Mouse (Mus musculus) hindbrain, embryonic 12.5 days (tissue): ENCODE data around the gene Rere. TPM values are rescaled to one million over a fixed set of nuclear protein-coding genes. Genes with fewer than 3 reads are reported as not detected.

Experiments used
- ATAC-seq: fragments of 200-750 bp; cut with Nextera tagmentation; 2 replicates; pipeline ENCODE4 v1.8.0; 2017; ENCODE audit warnings: moderate TSS enrichment; ENCODE audit not compliant: low FRiP score
- H3K27ac ChIP-seq: fragments of 300-500 bp; sonication (generic); 2 replicates; pipeline ENCODE4 v1.5.1; 2016; ENCODE audit warnings: mild to moderate bottlenecking
- H3K27me3 ChIP-seq: fragments of 300-500 bp; sonication (generic); 2 replicates; pipeline ENCODE4 v1.6.1; 2016; ENCODE audit warnings: mild to moderate bottlenecking
- H3K36me3 ChIP-seq: fragments of 300-500 bp; sonication (generic); 2 replicates; pipeline ENCODE4 v1.6.1; 2016; ENCODE audit warnings: mild to moderate bottlenecking
- H3K4me1 ChIP-seq: fragments of 300-500 bp; sonication (generic); 2 replicates; pipeline ENCODE4 v1.6.1; 2016
- H3K4me2 ChIP-seq: fragments of 300-500 bp; sonication (generic); replicated peaks from 2 replicates; pipeline ENCODE4 v1.6.1; 2016; ENCODE audit warnings: mild to moderate bottlenecking
- H3K4me3 ChIP-seq: fragments of 300-500 bp; sonication (generic); 2 replicates; pipeline ENCODE4 v1.5.1; 2016; ENCODE audit warnings: mild to moderate bottlenecking
- H3K9ac ChIP-seq: fragments of 300-500 bp; sonication (generic); 2 replicates; pipeline ENCODE4 v1.6.1; 2016; ENCODE audit warnings: mild to moderate bottlenecking, moderate library complexity
- H3K9me3 ChIP-seq: fragments of 300-500 bp; sonication (generic); replicated peaks from 2 replicates; pipeline ENCODE4 v1.6.1; 2016; ENCODE audit warnings: mild to moderate bottlenecking
- WGBS: fragments of 180-500 bp; shearing (Covaris S2); methylation state at CpG from one replicate; pipeline ENCODE4 v1.1.7; 2016; 5-methylcytosine and 5-hydroxymethylcytosine counted together
- polyA plus RNA-seq: library from polyadenylated mRNA; unstranded; fragments of >200 nt; fragmentation: Nextera tagmentation; extraction: Ambion mirVana; gene quantifications from 2 replicates; pipeline ENCODE4 v1.2.1, GENCODE M21; 2016

Gene Rere
- polyA plus RNA-seq, 1 experiment from 2014 or later, result 60.5 TPM

GRCm38 (mm10) chr4:150516201-150516600 is 234.8 kb downstream of the Rere start:
- no peak overlapping the region for H3K4me2 ChIP-seq

GRCm38 (mm10) chr4:150517381-150517780 is 235.9 kb downstream of the Rere start:
- H3K9ac ChIP-seq, result no peak overlapping the region

More at GRCm38 (mm10) chr4:150516201-150516600, 234.8 kb downstream of the Rere start:
- no peak for ATAC-seq
- Histone ChIP-seq H3K4me1 (peaks cover 7% of the 10 kb centered on the region), H3K36me3 (peaks cover 18% of the 10 kb centered on the region), H3K27me3 (no peaks in the 10 kb centered on the region), H3K9me3 (no peaks in the 10 kb centered on the region), H3K9ac (no peak overlapping the region), H3K4me3 (no peak overlapping the region), H3K27ac (no peak overlapping the region)
- WGBS, result 81% methylated on average over 2 of the region's 2 CpGs

GRCm38 (mm10) chr4:150518826-150519225 is 237.4 kb downstream of the Rere start:
- no peak overlapping the region for H3K27ac ChIP-seq
- H3K36me3 ChIP-seq, result peaks cover 7% of the 10 kb centered on the region; the same call in 1 of the 2 replicates
- WGBS, result 94% methylated on average over 5 of the region's 5 CpGs
- H3K27me3 ChIP-seq, result no peaks in the 10 kb centered on the region
- no peak overlapping the region for H3K9ac ChIP-seq
- H3K4me3 ChIP-seq, result no peak overlapping the region
- no peak for ATAC-seq
- no peak overlapping the region for H3K4me2 ChIP-seq
- H3K4me1 ChIP-seq, result peaks cover 12% of the 10 kb centered on the region
- H3K9me3 ChIP-seq, result no peaks in the 10 kb centered on the region

More at GRCm38 (mm10) chr4:150517381-150517780, 235.9 kb downstream of the Rere start:
- H3K27me3 ChIP-seq, result no peaks in the 10 kb centered on the region
- H3K36me3 ChIP-seq, result peaks cover 11% of the 10 kb centered on the region
- H3K4me1 ChIP-seq, result peaks cover 7% of the 10 kb centered on the region
- H3K27ac ChIP-seq, result 0 out of 2 replicates have a peak overlapping the region, but pooled peaks have one; percentile 46
- H3K4me3 ChIP-seq, result no peak overlapping the region
- H3K9me3 ChIP-seq, result no peaks in the 10 kb centered on the region
- WGBS, result 54% methylated on average over 4 of the region's 4 CpGs
- no peak overlapping the region for H3K4me2 ChIP-seq
- no peak for ATAC-seq

GRCm38 (mm10) chr4:150520069-150520468 is 238.6 kb downstream of the Rere start:
- no peak overlapping the region for H3K4me3 ChIP-seq
- H3K27me3 ChIP-seq, result no peaks in the 10 kb centered on the region
- H3K4me1 ChIP-seq, result peaks cover 12% of the 10 kb centered on the region
- WGBS, result 94% methylated on average over 1 of the region's 1 CpGs
- no peak overlapping the region for H3K9ac ChIP-seq
- no peak overlapping the region for H3K4me2 ChIP-seq
- no peak overlapping the region for H3K27ac ChIP-seq
- no peaks in the 10 kb centered on the region for H3K9me3 ChIP-seq
- H3K36me3 ChIP-seq, result peaks cover 7% of the 10 kb centered on the region; the same call in 1 of the 2 replicates
- no peak for ATAC-seq

GRCm38 (mm10) chr4:150522425-150522824 is 241.0 kb downstream of the Rere start:
- WGBS, result 65% methylated on average over 5 of the region's 5 CpGs
- H3K27ac ChIP-seq, result no peak overlapping the region
- ATAC-seq, result no peak

GRCm38 (mm10) chr4:150523351-150523750 is 241.9 kb downstream of the Rere start:
- Histone ChIP-seq H3K36me3 (peaks cover 7% of the 10 kb centered on the region; the same call in 1 of the 2 replicates), H3K27me3 (no peaks in the 10 kb centered on the region), H3K4me2 (no peak overlapping the region), H3K4me3 (no peak overlapping the region), H3K9me3 (no peaks in the 10 kb centered on the region), H3K4me1 (peaks cover 12% of the 10 kb centered on the region; the same call in 1 of the 2 replicates), H3K27ac (peak overlapping the region; percentile 40; the same call in 1 of the 2 replicates), H3K9ac (no peak overlapping the region)
- no peak for ATAC-seq

More at GRCm38 (mm10) chr4:150522425-150522824, 241.0 kb downstream of the Rere start:
- Histone ChIP-seq H3K9me3 (no peaks in the 10 kb centered on the region), H3K36me3 (peaks cover 7% of the 10 kb centered on the region; the same call in 1 of the 2 replicates), H3K9ac (no peak overlapping the region), H3K4me3 (no peak overlapping the region), H3K4me2 (no peak overlapping the region), H3K4me1 (peaks cover 15% of the 10 kb centered on the region), H3K27me3 (no peaks in the 10 kb centered on the region)

- peak overlapping the region; percentile 40; the same call in 1 of the 2 replicates for H3K27ac ChIP-seq
- WGBS, result 78% methylated on average over 1 of the region's 1 CpGs
- peak; percentile 63; the same call in 1 of the 2 replicates for ATAC-seq
Measured at GRCm38 (mm10) chr4:150526269-150526668, 244.8 kb downstream of the Rere start.

GRCm38 (mm10) chr4:150528426-150528825 is 247.0 kb downstream of the Rere start:
- H3K4me3 ChIP-seq, result no peak overlapping the region
- ATAC-seq, result no peak
- H3K27me3 ChIP-seq, result no peaks in the 10 kb centered on the region
- WGBS, result 91% methylated on average over 1 of the region's 1 CpGs
- peaks cover 12% of the 10 kb centered on the region for H3K4me1 ChIP-seq
- H3K27ac ChIP-seq, result no peak overlapping the region
- peaks cover 12% of the 10 kb centered on the region for H3K36me3 ChIP-seq
- H3K4me2 ChIP-seq, result no peak overlapping the region
- H3K9ac ChIP-seq, result no peak overlapping the region
- no peaks in the 10 kb centered on the region for H3K9me3 ChIP-seq

More at GRCm38 (mm10) chr4:150526269-150526668, 244.8 kb downstream of the Rere start:
- no peaks in the 10 kb centered on the region for H3K9me3 ChIP-seq
- peaks cover 13% of the 10 kb centered on the region for H3K36me3 ChIP-seq
- no peak overlapping the region for H3K4me3 ChIP-seq
- no peaks in the 10 kb centered on the region for H3K27me3 ChIP-seq
- H3K4me1 ChIP-seq, result peaks cover 12% of the 10 kb centered on the region; the same call in 1 of the 2 replicates
- H3K9ac ChIP-seq, result no peak overlapping the region
- no peak overlapping the region for H3K4me2 ChIP-seq

- H3K4me1 ChIP-seq, result peaks cover 9% of the 10 kb centered on the region
- H3K36me3 ChIP-seq, result peaks cover 11% of the 10 kb centered on the region
- H3K27me3 ChIP-seq, result no peaks in the 10 kb centered on the region
- 86% methylated on average over 5 of the region's 5 CpGs for WGBS
- H3K9ac ChIP-seq, result no peak overlapping the region
- no peak overlapping the region for H3K4me3 ChIP-seq
- ATAC-seq, result no peak
- no peak overlapping the region for H3K4me2 ChIP-seq
- H3K9me3 ChIP-seq, result no peaks in the 10 kb centered on the region
- no peak overlapping the region for H3K27ac ChIP-seq
Measured at GRCm38 (mm10) chr4:150528846-150529245, 247.4 kb downstream of the Rere start.

- 78% methylated on average over 7 of the region's 7 CpGs for WGBS
- peaks cover 29% of the 10 kb centered on the region for H3K36me3 ChIP-seq
- H3K27ac ChIP-seq, result no peak overlapping the region; the same call in 1 of the 2 replicates
Measured at GRCm38 (mm10) chr4:150531869-150532268, 250.4 kb downstream of the Rere start.

GRCm38 (mm10) chr4:150536821-150537510 is 255.5 kb downstream of the Rere start:
- Histone ChIP-seq H3K4me1 (peaks cover 10% of the 10 kb centered on the region), H3K9me3 (no peaks in the 10 kb centered on the region), H3K27me3 (no peaks in the 10 kb centered on the region), H3K36me3 (peaks cover 39% of the 10 kb centered on the region), H3K27ac (no peak overlapping the region), H3K4me3 (no peak overlapping the region), H3K4me2 (no peak overlapping the region), H3K9ac (no peak overlapping the region)
- WGBS, result 93% methylated on average over 3 of the region's 3 CpGs
- no peak for ATAC-seq

More at GRCm38 (mm10) chr4:150531869-150532268, 250.4 kb downstream of the Rere start:
- H3K9ac ChIP-seq, result no peak overlapping the region
- no peak overlapping the region for H3K4me2 ChIP-seq
- no peaks in the 10 kb centered on the region for H3K27me3 ChIP-seq
- ATAC-seq, result no peak
- H3K9me3 ChIP-seq, result no peaks in the 10 kb centered on the region
- peaks cover 6% of the 10 kb centered on the region for H3K4me1 ChIP-seq
- no peak overlapping the region for H3K4me3 ChIP-seq

- peak overlapping the region; percentile 25 for H3K27ac ChIP-seq
- no peaks in the 10 kb centered on the region for H3K9me3 ChIP-seq
- H3K4me2 ChIP-seq, result no peak overlapping the region
- peaks cover 10% of the 10 kb centered on the region for H3K4me1 ChIP-seq
- ATAC-seq, result peak; percentile 89
- H3K36me3 ChIP-seq, result peaks cover 37% of the 10 kb centered on the region
- no peak overlapping the region for H3K9ac ChIP-seq
- H3K4me3 ChIP-seq, result no peak overlapping the region
- WGBS, result 44% methylated on average over 1 of the region's 1 CpGs
- no peaks in the 10 kb centered on the region for H3K27me3 ChIP-seq
Measured at GRCm38 (mm10) chr4:150539846-150540245, 258.4 kb downstream of the Rere start.
